Mouse (Mus musculus): ENCODE results near the gene Kcnc3.

DNA sequence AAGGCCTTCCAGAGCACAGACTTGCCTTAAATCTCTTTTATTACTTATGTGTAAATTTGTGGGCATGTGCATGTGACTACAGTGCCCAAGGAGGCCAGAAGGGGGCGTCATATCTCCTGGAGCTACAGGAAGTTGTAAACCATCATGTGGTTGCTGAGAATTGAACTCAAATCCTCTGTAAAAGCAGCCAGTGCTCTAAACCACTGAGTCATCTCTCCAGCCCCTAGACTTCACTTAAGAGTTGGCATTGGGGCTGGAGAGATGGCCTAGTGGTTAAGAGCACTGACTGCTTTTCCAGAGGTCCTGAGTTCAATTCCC is 35.6 kb downstream of the Kcnc3 start:
- peak; percentile 29; the same call in 1 of the 2 replicates for TF ChIP-seq CTCF (IDR thresholded peaks at IDR 0.05)
- no peak for TF ChIP-seq EP300 (IDR thresholded peaks at IDR 0.05)

Measured in lung, postnatal 0 days (tissue).